Mouse (Mus musculus): ENCODE measurements around the gene Kcnc3. TPM values are rescaled to one million over a fixed set of nuclear protein-coding genes. Genes with fewer than 3 reads are reported as not detected.

The Kcnc3 gene
- polyA plus RNA-seq, 2 experiments = 0.23 to 2.7 TPM

- ATAC-seq (ENCODE audit: low FRiP score, low read depth) (no peak), DNase-seq (ENCODE audit: low spot score) (no peak)
- H3K27ac ChIP-seq (replicated peaks; ENCODE audit: low read depth, low read length) = no peak overlapping the region
- H3K27me3 ChIP-seq (ENCODE audit: control insufficient read depth, insufficient read depth, low read length) = peaks cover 18% of the 10 kb centered on the region
- H3K9ac ChIP-seq (ENCODE audit: low read depth, low read length, severe bottlenecking) = no peak overlapping the region
- no peak overlapping the region for H3K4me2 ChIP-seq (replicated peaks; ENCODE audit: low read depth, low read length, severe bottlenecking)
- no peak overlapping the region for H3K4me3 ChIP-seq (replicated peaks; ENCODE audit: low read length)
- H3K4me1 ChIP-seq (ENCODE audit: control insufficient read depth, insufficient read depth, low read length) = 0 out of 2 replicates have a peak, but pooled peaks cover 3% of the 10 kb centered on the region
- no peaks in the 10 kb centered on the region for H3K9me3 ChIP-seq (ENCODE audit: control insufficient read depth, low read length)
- no peaks in the 10 kb centered on the region for H3K36me3 ChIP-seq (ENCODE audit: control insufficient read depth, insufficient read depth, low read length)
- 80% methylated on average over 6 of the region's 6 CpGs for WGBS
- no peak for TF ChIP-seq POLR2A (IDR thresholded peaks at IDR 0.05; ENCODE audit: borderline replicate concordance, extremely low read depth, insufficient read depth, insufficient read length)
Measured at GRCm38 (mm10) chr7:44581637-44582036, 8.8 kb upstream of the Kcnc3 start.

GRCm38 (mm10) chr7:44582709-44583108, 7.8 kb upstream of the Kcnc3 start:
- ATAC-seq (ENCODE audit: low FRiP score, low read depth) = no peak
- TF ChIP-seq POLR2A (IDR thresholded peaks at IDR 0.05; ENCODE audit: borderline replicate concordance, extremely low read depth, insufficient read depth, insufficient read length) = no peak
- 77% methylated on average over 5 of the region's 5 CpGs for WGBS

DNA sequence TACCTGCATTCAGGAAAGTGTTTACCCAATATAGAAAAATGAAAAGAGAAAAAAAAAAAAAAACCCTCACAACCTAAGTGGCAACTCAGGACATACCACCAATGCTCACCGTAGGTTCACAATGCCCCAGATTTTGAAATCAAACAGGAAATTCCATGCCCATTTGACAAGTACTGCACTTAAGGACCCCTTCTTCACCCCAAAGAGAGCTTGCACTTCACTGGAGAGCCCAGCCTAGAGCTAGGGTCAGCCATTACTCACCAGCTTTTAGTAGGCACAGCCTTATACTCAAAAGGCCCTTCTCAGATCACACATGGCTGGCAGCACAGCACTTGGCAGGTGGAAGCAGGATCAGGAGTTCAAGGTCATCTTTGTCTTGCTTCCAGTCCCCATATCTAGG, 7.3 kb upstream of the Kcnc3 start:
- Histone ChIP-seq H3K4me3 (replicated peaks; ENCODE audit: low read length) (no peak overlapping the region), H3K27me3 (ENCODE audit: control insufficient read depth, insufficient read depth, low read length) (peaks cover 33% of the 10 kb centered on the region), H3K9me3 (ENCODE audit: control insufficient read depth, low read length) (no peaks in the 10 kb centered on the region), H3K4me2 (replicated peaks; ENCODE audit: low read depth, low read length, severe bottlenecking) (no peak overlapping the region), H3K36me3 (ENCODE audit: control insufficient read depth, insufficient read depth, low read length) (no peaks in the 10 kb centered on the region), H3K4me1 (ENCODE audit: control insufficient read depth, insufficient read depth, low read length) (0 out of 2 replicates have a peak, but pooled peaks cover 6% of the 10 kb centered on the region), H3K9ac (ENCODE audit: low read depth, low read length, severe bottlenecking) (no peak overlapping the region), H3K27ac (replicated peaks; ENCODE audit: low read depth, low read length) (no peak overlapping the region)
- DNase-seq (ENCODE audit: low spot score) = no peak
- no peak for ATAC-seq (ENCODE audit: low FRiP score, low read depth)
- no peak for TF ChIP-seq POLR2A (IDR thresholded peaks at IDR 0.05; ENCODE audit: borderline replicate concordance, extremely low read depth, insufficient read depth, insufficient read length)
- WGBS = 90% methylated on average over 1 of the region's 1 CpGs

More at GRCm38 (mm10) chr7:44582709-44583108, 7.8 kb upstream of the Kcnc3 start:
- no peak for DNase-seq (ENCODE audit: low spot score)
- H3K4me3 ChIP-seq (replicated peaks; ENCODE audit: low read length) = no peak overlapping the region
- no peak overlapping the region for H3K27ac ChIP-seq (replicated peaks; ENCODE audit: low read depth, low read length)
- H3K4me2 ChIP-seq (replicated peaks; ENCODE audit: low read depth, low read length, severe bottlenecking) = no peak overlapping the region
- H3K27me3 ChIP-seq (ENCODE audit: control insufficient read depth, insufficient read depth, low read length) = peaks cover 29% of the 10 kb centered on the region
- H3K4me1 ChIP-seq (ENCODE audit: control insufficient read depth, insufficient read depth, low read length) = 0 out of 2 replicates have a peak, but pooled peaks cover 6% of the 10 kb centered on the region
- H3K9me3 ChIP-seq (ENCODE audit: control insufficient read depth, low read length) = no peaks in the 10 kb centered on the region
- no peaks in the 10 kb centered on the region for H3K36me3 ChIP-seq (ENCODE audit: control insufficient read depth, insufficient read depth, low read length)
- no peak overlapping the region for H3K9ac ChIP-seq (ENCODE audit: low read depth, low read length, severe bottlenecking)

DNA sequence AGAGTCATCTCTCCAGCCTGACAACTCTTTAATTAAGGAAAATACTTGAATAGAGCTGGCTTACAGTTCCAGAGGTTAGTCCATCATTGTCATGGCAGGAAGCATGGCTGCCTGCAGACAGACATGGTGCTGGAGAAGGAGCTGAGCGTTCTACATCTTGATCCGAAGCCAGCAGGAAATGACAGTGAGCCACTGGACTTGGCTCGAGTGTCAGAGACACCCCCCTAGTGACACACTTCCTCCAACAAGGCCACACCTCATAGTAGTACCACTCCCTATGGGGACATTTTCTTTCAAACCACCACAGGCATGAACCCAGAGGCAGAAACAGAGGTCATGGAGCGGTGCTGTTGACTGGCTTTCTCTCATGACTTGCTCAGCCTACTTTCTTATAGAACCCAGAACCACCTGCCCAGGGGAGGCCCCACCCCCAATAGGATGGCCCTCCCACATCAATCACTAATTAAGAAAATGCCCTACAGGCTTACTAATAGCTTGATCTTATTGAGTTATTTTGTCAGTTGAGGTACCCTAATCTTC, 6.1 kb upstream of the Kcnc3 start:
- Histone ChIP-seq H3K4me3 (replicated peaks; ENCODE audit: low read length) (no peak overlapping the region), H3K9me3 (ENCODE audit: control insufficient read depth, low read length) (no peaks in the 10 kb centered on the region), H3K4me1 (ENCODE audit: control insufficient read depth, insufficient read depth, low read length) (peaks cover 10% of the 10 kb centered on the region; the same call in 1 of the 2 replicates), H3K9ac (ENCODE audit: low read depth, low read length, severe bottlenecking) (no peak overlapping the region), H3K4me2 (replicated peaks; ENCODE audit: low read depth, low read length, severe bottlenecking) (no peak overlapping the region), H3K36me3 (ENCODE audit: control insufficient read depth, insufficient read depth, low read length) (no peaks in the 10 kb centered on the region), H3K27me3 (ENCODE audit: control insufficient read depth, insufficient read depth, low read length) (peaks cover 45% of the 10 kb centered on the region), H3K27ac (replicated peaks; ENCODE audit: low read depth, low read length) (no peak overlapping the region)
- no peak for DNase-seq (ENCODE audit: low spot score)
- ATAC-seq (ENCODE audit: low FRiP score, low read depth) = no peak
- no peak for TF ChIP-seq POLR2A (IDR thresholded peaks at IDR 0.05; ENCODE audit: borderline replicate concordance, extremely low read depth, insufficient read depth, insufficient read length)
- WGBS = 79% methylated on average over 4 of the region's 4 CpGs

DNA sequence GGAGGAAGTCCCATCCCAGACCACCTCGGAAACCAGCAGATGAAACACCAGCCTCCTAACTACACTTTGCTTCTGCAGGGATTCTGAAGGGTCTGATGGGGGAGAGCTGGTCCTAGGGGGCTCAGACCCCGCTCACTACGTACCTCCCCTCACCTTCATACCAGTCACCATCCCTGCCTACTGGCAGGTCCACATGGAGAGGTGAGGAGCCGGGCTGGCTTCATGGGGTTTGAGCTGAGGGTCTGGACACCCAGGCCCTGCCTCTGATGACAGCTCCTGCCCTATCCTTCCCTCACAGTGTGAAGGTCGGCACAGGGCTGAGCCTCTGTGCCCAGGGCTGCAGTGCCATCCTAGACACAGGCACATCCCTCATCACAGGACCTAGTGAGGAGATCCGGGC, 5.5 kb upstream of the Kcnc3 start:
- no peak for TF ChIP-seq POLR2A (IDR thresholded peaks at IDR 0.05; ENCODE audit: borderline replicate concordance, extremely low read depth, insufficient read depth, insufficient read length)
- DNase-seq (ENCODE audit: low spot score) = no peak
- Histone ChIP-seq H3K27ac (replicated peaks; ENCODE audit: low read depth, low read length) (no peak overlapping the region), H3K9ac (ENCODE audit: low read depth, low read length, severe bottlenecking) (no peak overlapping the region), H3K9me3 (ENCODE audit: control insufficient read depth, low read length) (no peaks in the 10 kb centered on the region), H3K4me3 (replicated peaks; ENCODE audit: low read length) (no peak overlapping the region), H3K27me3 (ENCODE audit: control insufficient read depth, insufficient read depth, low read length) (peaks cover 51% of the 10 kb centered on the region), H3K36me3 (ENCODE audit: control insufficient read depth, insufficient read depth, low read length) (no peaks in the 10 kb centered on the region), H3K4me2 (replicated peaks; ENCODE audit: low read depth, low read length, severe bottlenecking) (no peak overlapping the region), H3K4me1 (ENCODE audit: control insufficient read depth, insufficient read depth, low read length) (peaks cover 12% of the 10 kb centered on the region; the same call in 1 of the 2 replicates)
- WGBS = 80% methylated on average over 6 of the region's 6 CpGs
- ATAC-seq (ENCODE audit: low FRiP score, low read depth) = no peak
